Mouse (Mus musculus): ENCODE results near the gene Btla.

DNA sequence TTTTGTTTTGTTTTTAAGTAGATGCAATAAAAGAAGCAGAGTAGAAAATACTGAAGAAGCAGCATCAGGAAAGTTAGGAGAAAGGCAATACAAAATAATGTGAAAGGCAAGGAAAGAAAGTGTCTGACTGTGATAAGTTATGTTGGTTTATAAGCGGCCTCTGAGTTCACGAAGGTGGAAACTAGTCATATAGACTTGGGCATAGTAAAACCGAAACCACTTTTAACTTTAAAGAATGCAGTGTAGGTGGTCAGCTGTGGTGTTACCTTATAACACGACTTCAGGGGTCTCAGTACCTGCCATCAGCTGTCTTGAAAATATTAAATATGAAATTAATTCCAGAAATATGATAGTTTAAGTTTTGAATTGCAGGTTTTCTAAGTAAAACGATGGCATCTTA is 42.3 kb upstream of the Btla start:
- TF ChIP-seq CTCF (IDR thresholded peaks at IDR 0.05; ENCODE audit: control insufficient read depth, insufficient read depth, insufficient replicate concordance, low read depth, low read length) (no peak), POLR2A (IDR thresholded peaks at IDR 0.05; ENCODE audit: control insufficient read depth, low read depth, low read length) (no peak)

Data from testis, adult 2 months (tissue).